Mouse (Mus musculus) liver, postnatal 0 days (tissue): ENCODE measurements around the gene Adora2b.

Experiments used
- CTCF ChIP-seq: sonication (generic); IDR thresholded peaks from 2 replicates; pipeline ENCODE4 v1.5.1; 2016; ENCODE audit warnings: antibody characterized with exemption, low read depth
- EP300 ChIP-seq: IDR thresholded peaks from 2 replicates; pipeline ENCODE4 v1.6.1; 2016; ENCODE audit warnings: antibody characterized with exemption, low read depth, mild to moderate bottlenecking

GRCm38 (mm10) chr11:62269097-62269496, 20.3 kb downstream of the Adora2b start:
- TF ChIP-seq CTCF (no peak), EP300 (no peak)
